Mouse (Mus musculus) monocyte, adult 5-6 weeks (primary cell): Measurements from ENCODE around the gene Hpcal4. TPM values are rescaled to one million over a fixed set of nuclear protein-coding genes. Genes with fewer than 3 reads are reported as not detected.
"Not testable (repeated sequence)": the region's sequence is repeated elsewhere in the genome, so short reads cannot be mapped to it uniquely, and the experiment has no call there.

Experiments used
- ATAC-seq: fragments of 153-309, 156-312 bp; replicated peaks from 2 replicates; pipeline ENCODE4 v1.8.0; 2017; ENCODE audit warnings: mild to moderate bottlenecking; ENCODE audit not compliant: low TSS enrichment, insufficient number of reproducible peaks, severe bottlenecking, poor library complexity, low FRiP score
- total RNA-seq: library from RNA; stranded (forward); fragments of 200-1000, 200-491, 200-594 nt; gene quantifications from 3 replicates; pipeline ENCODE4 v1.2.3, GENCODE M21; 2017

The Hpcal4 gene
- not detected in 3 replicates for total RNA-seq

- ATAC-seq = no peak
These were observed at the start of gene Hpcal4 for GRCm38 (mm10) chr4:123182328-123183238. Gene Hpcal4, plus strand, starts transcription at chr4:123183227.

GRCm38 (mm10) chr4:123137551-123137950 is 45.5 kb upstream of the Hpcal4 start:
- no peak for ATAC-seq

- peak; percentile 93 for ATAC-seq
These were observed 43.4 kb upstream of the Hpcal4 start, which contains the start of gene Ppie for GRCm38 (mm10) chr4:123139513-123140154. Gene Ppie, minus strand, starts transcription at chr4:123139951.

- ATAC-seq = no peak
These were observed 35.4 kb upstream of the Hpcal4 start for GRCm38 (mm10) chr4:123147446-123148150.

GRCm38 (mm10) chr4:123152003-123152402 is 31.0 kb upstream of the Hpcal4 start:
- no peak for ATAC-seq

GRCm38 (mm10) chr4:123152976-123153375 is 30.1 kb upstream of the Hpcal4 start:
- ATAC-seq = no peak

GRCm38 (mm10) chr4:123155004-123155403 is 28.0 kb upstream of the Hpcal4 start:
- ATAC-seq = no peak

GRCm38 (mm10) chr4:123155427-123155826 is 27.6 kb upstream of the Hpcal4 start:
- ATAC-seq = no peak

- ATAC-seq = no peak
These were observed 27.2 kb upstream of the Hpcal4 start for GRCm38 (mm10) chr4:123155840-123156239.

- no peak for ATAC-seq
These were observed 22.5 kb upstream of the Hpcal4 start for GRCm38 (mm10) chr4:123160571-123160970.

- not testable (repeated sequence) for ATAC-seq
These were observed 21.8 kb upstream of the Hpcal4 start for GRCm38 (mm10) chr4:123161251-123161650.

- ATAC-seq = no peak
These were observed 20.6 kb upstream of the Hpcal4 start for GRCm38 (mm10) chr4:123162305-123162917.

- no peak for ATAC-seq
These were observed 18.9 kb upstream of the Hpcal4 start for GRCm38 (mm10) chr4:123164157-123164556.

GRCm38 (mm10) chr4:123171811-123172210 is 11.2 kb upstream of the Hpcal4 start:
- no peak for ATAC-seq

- ATAC-seq = peak; percentile 31; the same call in 1 of the 2 replicates
These were observed 421 bp downstream of the Hpcal4 start for GRCm38 (mm10) chr4:123183239-123184056.

- no peak for ATAC-seq
These were observed 1.8 kb downstream of the Hpcal4 start for GRCm38 (mm10) chr4:123184816-123185215.

- ATAC-seq = no peak
These were observed 9.3 kb downstream of the Hpcal4 start for GRCm38 (mm10) chr4:123192336-123192735.

GRCm38 (mm10) chr4:123193791-123194190 is 10.8 kb downstream of the Hpcal4 start:
- no peak for ATAC-seq
